Mouse (Mus musculus) G1E (cell line): ENCODE measurements around the gene Comtd1.

ENCODE experiments used
- CTCF ChIP-seq: IDR thresholded peaks from 2 replicates; pipeline ENCODE4 v1.5.1; 2012; ENCODE audit warnings: low read depth, low read length, inconsistent platforms, mixed read lengths
- GATA1 ChIP-seq: IDR thresholded peaks from 2 replicates; pipeline ENCODE4 v1.6.1; 2012; ENCODE audit warnings: borderline replicate concordance, low read length, inconsistent platforms, mixed read lengths
- POLR2AphosphoS5 ChIP-seq: IDR thresholded peaks from 2 replicates; pipeline ENCODE4 v1.6.1; 2012; ENCODE audit warnings: low read depth, low read length, inconsistent platforms; ENCODE audit not compliant: insufficient replicate concordance
- TAL1 ChIP-seq: conservative IDR thresholded peaks from 2 replicates; pipeline ENCODE4 v1.6.1; 2012; ENCODE audit warnings: low read depth, low read length, inconsistent platforms, mixed read lengths

DNA sequence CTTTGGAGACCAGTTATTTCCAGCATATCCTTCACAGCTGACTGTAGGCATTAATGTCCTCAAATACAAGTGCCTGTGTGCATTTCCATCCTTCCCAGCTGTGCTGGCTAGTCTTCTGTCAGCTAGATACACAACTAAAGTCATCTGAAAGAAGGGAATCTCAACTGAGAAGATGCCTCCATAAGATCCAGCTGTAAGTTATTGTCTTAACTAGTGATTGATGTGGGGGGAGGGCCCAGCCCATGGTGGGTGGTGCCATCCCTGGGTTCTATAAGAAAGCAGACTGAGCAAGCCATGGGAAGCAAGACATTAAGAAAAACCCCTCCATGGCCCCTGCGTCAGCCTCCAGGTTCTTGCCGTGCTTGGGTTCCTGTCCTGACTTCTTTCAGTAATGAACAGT is 23.8 kb downstream of the Comtd1 start, which contains the start of gene Vdac2:
- TF ChIP-seq CTCF (no peak), GATA1 (no peak), TAL1 (no peak), POLR2AphosphoS5 (no peak)
